Comparison of ENCODE assay signal across 22 mouse cellular contexts in the genomic region with DNA sequence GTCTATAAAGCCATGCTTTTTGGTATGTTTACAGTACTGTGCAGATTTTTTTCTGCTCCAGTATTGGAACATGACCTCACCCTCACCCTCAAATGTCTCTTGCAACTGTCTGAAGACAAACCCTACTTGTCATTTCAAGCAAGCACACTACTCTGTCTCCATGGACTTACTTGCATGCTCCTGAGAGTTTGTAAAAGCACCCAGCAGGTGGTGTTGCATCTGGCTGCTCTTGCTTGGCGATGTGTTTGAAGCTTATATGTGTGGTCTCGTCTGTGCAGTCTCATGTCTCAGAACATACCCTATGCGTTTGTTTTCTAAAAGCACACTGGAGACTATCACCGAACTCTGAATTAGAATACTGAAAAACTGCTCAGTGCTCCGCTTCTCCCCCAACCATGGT.
DNase-seq lines count a peak whose midpoint lies in the region; ATAC-seq and TF ChIP-seq lines count a peak whose summit lies in the region.
"Had no signal": no experiment of that assay in that cellular context is flagged by ENCODE, and none has a peak within 500 bp of the region (broad histone marks: within the 10 kb centered on the region; RNA-seq: fewer than 3 reads in every experiment).

No protein-coding gene starts in this region.

- ATAC-seq in forebrain, postnatal 0 days = peak; percentile 49
- no peak for ATAC-seq in kidney, postnatal 0 days (replicated peaks; ENCODE audit: low FRiP score, low read depth)
- ATAC-seq in midbrain, postnatal 0 days (ENCODE audit: low FRiP score) = no peak
- ATAC-seq in midbrain, embryonic 15.5 days (replicated peaks) = no peak
- no peak for ATAC-seq in stomach, postnatal 0 days (ENCODE audit: low FRiP score, low TSS enrichment)
- ATAC-seq: activated CD4-positive, CD25-positive, alpha-beta regulatory T cell, adult 4 months; CD4-positive, CD25-positive, alpha-beta regulatory T cell, adult 4 months; forebrain, embryonic 13.5 days had no signal

- no peak overlapping the region for H3K4me2 ChIP-seq in forebrain, postnatal 0 days (ENCODE audit: low read depth)
- no peak overlapping the region for H3K4me2 ChIP-seq in kidney, postnatal 0 days (ENCODE audit: low read length)
- no peak overlapping the region for H3K4me2 ChIP-seq in midbrain, postnatal 0 days (ENCODE audit: low read depth, low read length, poor library complexity, severe bottlenecking)
- no peak overlapping the region for H3K4me2 ChIP-seq in midbrain, embryonic 15.5 days
- no peak overlapping the region for H3K4me2 ChIP-seq in stomach, postnatal 0 days (replicated peaks; ENCODE audit: low read depth)
- H3K4me2 ChIP-seq: embryonic facial prominence, embryonic 13.5 days; forebrain, embryonic 13.5 days; hindbrain, embryonic 12.5 days had no signal

- H3K36me3 ChIP-seq in forebrain, postnatal 0 days (ENCODE audit: insufficient read depth) = no peaks in the 10 kb centered on the region; the same call in 1 of the 2 replicates
- no peaks in the 10 kb centered on the region for H3K36me3 ChIP-seq in forebrain, embryonic 10.5 days (replicated peaks)
- H3K36me3 ChIP-seq in kidney, postnatal 0 days (ENCODE audit: insufficient read depth, low read length) = no peaks in the 10 kb centered on the region
- H3K36me3 ChIP-seq in midbrain, postnatal 0 days (ENCODE audit: insufficient read depth, low read length) = no peaks in the 10 kb centered on the region
- H3K36me3 ChIP-seq in midbrain, embryonic 15.5 days (replicated peaks) = no peaks in the 10 kb centered on the region
- no peaks in the 10 kb centered on the region for H3K36me3 ChIP-seq in stomach, postnatal 0 days (ENCODE audit: control insufficient read depth, insufficient read depth, low read length)
- H3K36me3 ChIP-seq: embryonic facial prominence, embryonic 13.5 days; heart, embryonic 10.5 days; hindbrain, embryonic 12.5 days had no signal

- H3K27me3 ChIP-seq in forebrain, postnatal 0 days (ENCODE audit: insufficient read depth, low read length) = no peaks in the 10 kb centered on the region
- H3K27me3 ChIP-seq in forebrain, embryonic 10.5 days (ENCODE audit: poor library complexity, severe bottlenecking) = no peaks in the 10 kb centered on the region
- H3K27me3 ChIP-seq in kidney, postnatal 0 days (ENCODE audit: insufficient read depth, low read length) = no peaks in the 10 kb centered on the region
- H3K27me3 ChIP-seq in midbrain, postnatal 0 days (ENCODE audit: insufficient read depth, low read length) = no peaks in the 10 kb centered on the region
- H3K27me3 ChIP-seq in midbrain, embryonic 15.5 days (replicated peaks) = no peaks in the 10 kb centered on the region
- H3K27me3 ChIP-seq in stomach, postnatal 0 days (ENCODE audit: control insufficient read depth, insufficient read depth, low read length) = no peaks in the 10 kb centered on the region
- H3K27me3 ChIP-seq: embryonic facial prominence, embryonic 13.5 days; forebrain, embryonic 13.5 days; hindbrain, embryonic 12.5 days had no signal

- peak; percentile 54 for DNase-seq in forebrain, postnatal 0 days
- DNase-seq in forebrain, embryonic 10.5 days (ENCODE audit: extremely low spot score, low spot score) = no peak
- DNase-seq in kidney, postnatal 0 days (ENCODE audit: low spot score) = peak; percentile 9
- DNase-seq in kidney, postnatal 25 days = no peak
- no peak for DNase-seq in midbrain, postnatal 0 days (ENCODE audit: low spot score)
- DNase-seq in stomach, postnatal 0 days (ENCODE audit: low spot score) = no peak
- DNase-seq: adrenal gland, postnatal 14 days; B cell, adult 2 months; cerebellum, adult 18-20 months; cerebellum, adult 9-11 months; cerebellum, postnatal 36 days; gastrocnemius, postnatal 10 days; heart, adult 18-20 months; heart, postnatal 10 days; heart, postnatal 4 days had no signal

- H3K27ac ChIP-seq in forebrain, postnatal 0 days (ENCODE audit: low read depth, low read length) = no peak overlapping the region
- H3K27ac ChIP-seq in forebrain, embryonic 10.5 days = no peak overlapping the region
- H3K27ac ChIP-seq in kidney, postnatal 0 days = no peak overlapping the region
- H3K27ac ChIP-seq in midbrain, postnatal 0 days (ENCODE audit: low read depth, low read length) = no peak overlapping the region
- no peak overlapping the region for H3K27ac ChIP-seq in midbrain, embryonic 15.5 days
- H3K27ac ChIP-seq in stomach, postnatal 0 days (replicated peaks) = no peak overlapping the region
- H3K27ac ChIP-seq: embryonic facial prominence, embryonic 13.5 days; forebrain, embryonic 13.5 days; heart, embryonic 10.5 days; hindbrain, embryonic 12.5 days had no signal

- H3K4me1 ChIP-seq in forebrain, postnatal 0 days (ENCODE audit: insufficient read depth) = no peaks in the 10 kb centered on the region
- H3K4me1 ChIP-seq in forebrain, embryonic 10.5 days = peaks cover 8% of the 10 kb centered on the region; the same call in 1 of the 2 replicates
- H3K4me1 ChIP-seq in kidney, postnatal 0 days (replicated peaks; ENCODE audit: insufficient read depth, low read length) = peaks cover 4% of the 10 kb centered on the region; the same call in 1 of the 2 replicates
- H3K4me1 ChIP-seq in midbrain, postnatal 0 days (ENCODE audit: insufficient read depth, low read length) = no peaks in the 10 kb centered on the region
- H3K4me1 ChIP-seq in midbrain, embryonic 15.5 days = peaks cover 9% of the 10 kb centered on the region; the same call in 1 of the 2 replicates
- H3K4me1 ChIP-seq in stomach, postnatal 0 days (replicated peaks; ENCODE audit: control insufficient read depth, insufficient read depth) = no peaks in the 10 kb centered on the region

- no peak for TF ChIP-seq EP300 in stomach, postnatal 0 days (optimal IDR thresholded peaks at IDR 0.05)

- no peak overlapping the region for H3K4me3 ChIP-seq in forebrain, postnatal 0 days (ENCODE audit: low read depth, low read length)
- no peak overlapping the region for H3K4me3 ChIP-seq in forebrain, embryonic 10.5 days
- H3K4me3 ChIP-seq in kidney, postnatal 0 days (replicated peaks; ENCODE audit: low read depth, low read length) = no peak overlapping the region
- no peak overlapping the region for H3K4me3 ChIP-seq in midbrain, postnatal 0 days (ENCODE audit: low read depth, low read length)
- no peak overlapping the region for H3K4me3 ChIP-seq in midbrain, embryonic 15.5 days
- no peak overlapping the region for H3K4me3 ChIP-seq in stomach, postnatal 0 days (ENCODE audit: low read depth, low read length)
- H3K4me3 ChIP-seq: embryonic facial prominence, embryonic 13.5 days; forebrain, embryonic 13.5 days; heart, embryonic 10.5 days; hindbrain, embryonic 12.5 days had no signal

- H3K9me3 ChIP-seq in forebrain, postnatal 0 days (ENCODE audit: low read length) = no peaks in the 10 kb centered on the region
- no peaks in the 10 kb centered on the region for H3K9me3 ChIP-seq in forebrain, embryonic 10.5 days
- no peaks in the 10 kb centered on the region for H3K9me3 ChIP-seq in kidney, postnatal 0 days (replicated peaks; ENCODE audit: low read length)
- H3K9me3 ChIP-seq in midbrain, postnatal 0 days (ENCODE audit: low read length) = no peaks in the 10 kb centered on the region
- no peaks in the 10 kb centered on the region for H3K9me3 ChIP-seq in midbrain, embryonic 15.5 days
- no peaks in the 10 kb centered on the region for H3K9me3 ChIP-seq in stomach, postnatal 0 days (ENCODE audit: control insufficient read depth, low read length)
- H3K9me3 ChIP-seq: embryonic facial prominence, embryonic 13.5 days; forebrain, embryonic 13.5 days; heart, embryonic 10.5 days; hindbrain, embryonic 12.5 days had no signal

- TF ChIP-seq CTCF in forebrain, postnatal 0 days (IDR thresholded peaks at IDR 0.05; ENCODE audit: low read depth) = peak; percentile 47
- TF ChIP-seq CTCF in kidney, postnatal 0 days (IDR thresholded peaks at IDR 0.05; ENCODE audit: low read depth) = no peak
- peak; percentile 56 for TF ChIP-seq CTCF in midbrain, postnatal 0 days (IDR thresholded peaks at IDR 0.05)
- TF ChIP-seq CTCF in stomach, postnatal 0 days (IDR thresholded peaks at IDR 0.05; ENCODE audit: low read depth) = peak; percentile 35

- no peak overlapping the region for H3K9ac ChIP-seq in forebrain, postnatal 0 days
- no peak overlapping the region for H3K9ac ChIP-seq in kidney, postnatal 0 days (ENCODE audit: low read depth, low read length)
- H3K9ac ChIP-seq in midbrain, postnatal 0 days (replicated peaks; ENCODE audit: low read length, poor library complexity, severe bottlenecking) = no peak overlapping the region
- no peak overlapping the region for H3K9ac ChIP-seq in midbrain, embryonic 15.5 days
- H3K9ac ChIP-seq in stomach, postnatal 0 days (ENCODE audit: low read length) = no peak overlapping the region
- H3K9ac ChIP-seq: embryonic facial prominence, embryonic 13.5 days; forebrain, embryonic 13.5 days; hindbrain, embryonic 12.5 days had no signal

- 64% methylated on average over 5 of the region's 5 CpGs for WGBS in forebrain, postnatal 0 days
- WGBS in forebrain, embryonic 10.5 days = 85% methylated on average over 5 of the region's 5 CpGs
- WGBS in kidney, postnatal 0 days = 58% methylated on average over 5 of the region's 5 CpGs
- 61% methylated on average over 5 of the region's 5 CpGs for WGBS in midbrain, postnatal 0 days
- 61% methylated on average over 5 of the region's 5 CpGs for WGBS in midbrain, embryonic 15.5 days
- 61% methylated on average over 5 of the region's 5 CpGs for WGBS in stomach, postnatal 0 days

Comparison
In these comparisons a context has a peak if more than half of its experiments do, and no peak if none do; other contexts are left out.
1. DNase-seq: peak in forebrain, postnatal 0 days (single experiment) and kidney, postnatal 0 days (single experiment); none in forebrain, embryonic 10.5 days (single experiment), kidney, postnatal 25 days (0 of 2), midbrain, postnatal 0 days (single experiment) and stomach, postnatal 0 days (single experiment).